Mouse (Mus musculus) kidney, postnatal 0 days (tissue): ENCODE results near the gene Myh9. TPM values are rescaled to one million over a fixed set of nuclear protein-coding genes. Genes with fewer than 3 reads are reported as not detected.

ENCODE experiments used
- ATAC-seq: fragments of 200-750 bp; cut with Nextera tagmentation; replicated peaks from 2 replicates; pipeline ENCODE4 v1.8.0; 2017; ENCODE audit warnings: low read depth, moderate number of reproducible peaks, moderate TSS enrichment, moderate library complexity; ENCODE audit not compliant: low FRiP score
- DNase-seq: peaks from one replicate; pipeline ENCODE4 v3.0.0-alpha.2; 2016; ENCODE audit warnings: low spot score
- H3K27ac ChIP-seq: fragments of 300-500 bp; sonication (generic); 2 replicates; pipeline ENCODE4 v1.5.1; 2014; ENCODE audit warnings: mild to moderate bottlenecking
- H3K27me3 ChIP-seq: fragments of 300-500 bp; sonication (generic); 2 replicates; pipeline ENCODE4 v1.6.1; 2014; ENCODE audit warnings: low read length, mixed read lengths; ENCODE audit not compliant: insufficient read depth
- H3K36me3 ChIP-seq: fragments of 300-500 bp; sonication (generic); 2 replicates; pipeline ENCODE4 v1.6.1; 2014; ENCODE audit warnings: low read length, mixed read lengths; ENCODE audit not compliant: insufficient read depth
- H3K4me1 ChIP-seq: fragments of 300-500 bp; sonication (generic); replicated peaks from 2 replicates; pipeline ENCODE4 v1.6.1; 2014; ENCODE audit warnings: antibody characterized with exemption, low read length, mixed read lengths; ENCODE audit not compliant: insufficient read depth
- H3K4me2 ChIP-seq: fragments of 300-500 bp; sonication (generic); 2 replicates; pipeline ENCODE4 v1.6.1; 2014; ENCODE audit warnings: mild to moderate bottlenecking, low read length, moderate library complexity, mixed read lengths
- H3K4me3 ChIP-seq: fragments of 300-500 bp; sonication (generic); replicated peaks from 2 replicates; pipeline ENCODE4 v1.5.1; 2014; ENCODE audit warnings: low read depth, low read length
- H3K9ac ChIP-seq: fragments of 300-500 bp; sonication (generic); 2 replicates; pipeline ENCODE4 v1.6.1; 2014; ENCODE audit warnings: low read depth, low read length
- H3K9me3 ChIP-seq: fragments of 300-500 bp; sonication (generic); replicated peaks from 2 replicates; pipeline ENCODE4 v1.6.1; 2016; ENCODE audit warnings: low read length, inconsistent platforms, mixed read lengths
- CTCF ChIP-seq: IDR thresholded peaks from 2 replicates; pipeline ENCODE4 v1.5.1; 2016; ENCODE audit warnings: antibody characterized with exemption, low read depth, mild to moderate bottlenecking, moderate library complexity
- WGBS: fragments of 180-500 bp; shearing (Covaris S2); extraction: QIAGEN DNeasy Blood & Tissue Kit; methylation state at CpG from one replicate; pipeline ENCODE4 v1.1.7; 2014; 5-methylcytosine and 5-hydroxymethylcytosine counted together
- polyA plus RNA-seq: library from polyadenylated mRNA; unstranded; fragments of >200 nt; fragmentation: Nextera tagmentation; extraction: Ambion mirVana; gene quantifications from 2 replicates; pipeline ENCODE4 v1.2.1, GENCODE M21; 2015

Myh9 gene
- polyA plus RNA-seq, 1 experiment from 2014 or later: 52.9 TPM

DNA sequence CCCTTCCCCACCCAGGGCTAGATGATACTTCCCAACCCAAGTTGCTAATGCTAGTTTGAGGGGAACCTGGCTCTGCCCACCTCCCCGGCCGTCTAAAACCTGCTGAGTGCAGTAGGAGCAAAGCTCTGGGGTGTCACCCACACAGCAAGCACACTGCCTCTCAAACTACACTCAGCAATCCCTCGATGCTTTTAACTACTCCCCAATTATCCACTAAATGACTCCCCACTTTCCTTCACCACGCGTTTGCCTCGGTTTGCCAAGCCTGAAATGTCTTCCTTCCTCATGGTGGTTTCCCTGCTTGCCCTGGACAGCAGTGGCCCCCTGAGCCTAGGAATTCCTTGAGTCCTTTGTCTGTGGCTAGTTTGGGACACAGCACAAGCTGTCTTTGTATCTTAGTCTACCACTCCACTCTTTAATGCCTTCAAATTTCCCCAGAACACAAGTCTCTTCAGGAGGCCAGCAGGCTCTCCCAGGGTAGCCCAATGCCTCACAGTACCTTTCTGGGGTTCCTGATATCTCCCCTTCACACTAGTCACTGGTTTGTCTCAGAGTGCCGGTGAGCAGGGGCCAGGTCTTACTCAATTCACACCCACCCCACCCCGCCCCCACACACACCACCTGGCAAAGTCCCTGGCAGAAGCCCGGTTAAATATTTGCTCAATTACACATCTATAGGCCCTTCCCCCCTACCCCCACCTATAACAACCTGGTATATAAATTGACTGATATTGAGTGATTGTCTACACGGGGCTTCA lies 2.3 kb downstream of the Myh9 start:
- Histone ChIP-seq H3K9ac (peak overlapping the region; percentile 96), H3K9me3 (no peaks in the 10 kb centered on the region), H3K4me2 (peak overlapping the region; percentile 96), H3K36me3 (no peaks in the 10 kb centered on the region), H3K27me3 (no peaks in the 10 kb centered on the region), H3K27ac (peak overlapping the region; percentile 97), H3K4me1 (peaks cover 44% of the 10 kb centered on the region), H3K4me3 (peak overlapping the region; percentile 99)
- ATAC-seq: no peak
- WGBS: 11% methylated on average over 10 of the region's 10 CpGs
- no peak for DNase-seq
- TF ChIP-seq CTCF: no peak

DNA sequence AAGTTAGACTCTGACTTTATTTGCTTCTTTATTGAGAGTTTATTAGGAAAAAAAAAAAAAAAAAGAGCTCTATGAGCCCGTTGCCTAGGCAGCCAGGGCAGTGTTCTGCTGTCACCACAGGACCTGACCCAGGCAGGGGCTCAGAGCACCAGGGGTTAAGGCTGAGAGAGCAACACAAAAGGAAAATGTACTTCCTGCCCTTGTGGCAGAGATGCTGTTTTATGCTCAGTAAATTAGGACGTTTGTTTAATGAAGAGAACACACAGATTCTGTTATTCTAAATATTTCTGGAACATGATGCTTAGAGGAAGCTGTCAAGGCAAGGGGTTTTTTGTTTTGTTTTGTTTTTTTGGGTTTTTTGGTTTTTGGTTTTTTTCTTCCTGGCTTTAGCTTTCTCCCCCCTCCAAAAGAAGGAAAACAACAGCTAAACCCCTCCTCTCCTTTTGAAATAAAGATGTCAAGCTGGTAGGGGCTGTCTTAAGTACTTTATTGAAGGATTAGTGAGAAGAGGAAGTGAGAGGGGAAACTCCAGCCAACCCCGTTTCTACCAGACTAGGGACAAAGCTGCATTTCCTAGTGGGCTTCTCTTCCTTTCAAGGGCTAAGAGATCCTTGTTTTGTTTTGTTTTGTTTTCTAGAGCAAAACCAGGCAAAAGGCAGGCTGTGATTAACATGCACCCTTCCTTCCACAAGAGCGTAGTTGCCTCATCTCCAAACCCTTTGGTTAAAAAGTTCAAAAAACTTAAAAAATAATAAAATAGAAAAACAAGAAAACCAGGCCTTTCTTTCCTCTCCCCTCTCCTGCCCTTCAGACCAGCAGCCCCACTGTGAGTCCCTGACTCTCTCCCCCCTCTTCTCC lies 3.2 kb downstream of the Myh9 start:
- Histone ChIP-seq H3K9me3 (no peaks in the 10 kb centered on the region), H3K27ac (peak overlapping the region; percentile 97), H3K4me3 (peak overlapping the region; percentile 99), H3K27me3 (no peaks in the 10 kb centered on the region), H3K36me3 (no peaks in the 10 kb centered on the region), H3K4me1 (peaks cover 52% of the 10 kb centered on the region), H3K4me2 (peak overlapping the region; percentile 96), H3K9ac (peak overlapping the region; percentile 96)
- peak; percentile 86 for DNase-seq
- no peak for ATAC-seq
- TF ChIP-seq CTCF: no peak
- 23% methylated on average over 4 of the region's 4 CpGs for WGBS

- Histone ChIP-seq H3K4me1 (peaks cover 61% of the 10 kb centered on the region), H3K9ac (no peak overlapping the region), H3K4me3 (no peak overlapping the region), H3K4me2 (peak overlapping the region; percentile 96), H3K27me3 (no peaks in the 10 kb centered on the region), H3K9me3 (no peaks in the 10 kb centered on the region), H3K27ac (peak overlapping the region; percentile 79), H3K36me3 (no peaks in the 10 kb centered on the region)
- no peak for ATAC-seq
- TF ChIP-seq CTCF: no peak
- no peak for DNase-seq
- WGBS: 51% methylated on average over 10 of the region's 10 CpGs
Observed at GRCm38 (mm10) chr15:77837444-77838117, 4.4 kb downstream of the Myh9 start.

DNA sequence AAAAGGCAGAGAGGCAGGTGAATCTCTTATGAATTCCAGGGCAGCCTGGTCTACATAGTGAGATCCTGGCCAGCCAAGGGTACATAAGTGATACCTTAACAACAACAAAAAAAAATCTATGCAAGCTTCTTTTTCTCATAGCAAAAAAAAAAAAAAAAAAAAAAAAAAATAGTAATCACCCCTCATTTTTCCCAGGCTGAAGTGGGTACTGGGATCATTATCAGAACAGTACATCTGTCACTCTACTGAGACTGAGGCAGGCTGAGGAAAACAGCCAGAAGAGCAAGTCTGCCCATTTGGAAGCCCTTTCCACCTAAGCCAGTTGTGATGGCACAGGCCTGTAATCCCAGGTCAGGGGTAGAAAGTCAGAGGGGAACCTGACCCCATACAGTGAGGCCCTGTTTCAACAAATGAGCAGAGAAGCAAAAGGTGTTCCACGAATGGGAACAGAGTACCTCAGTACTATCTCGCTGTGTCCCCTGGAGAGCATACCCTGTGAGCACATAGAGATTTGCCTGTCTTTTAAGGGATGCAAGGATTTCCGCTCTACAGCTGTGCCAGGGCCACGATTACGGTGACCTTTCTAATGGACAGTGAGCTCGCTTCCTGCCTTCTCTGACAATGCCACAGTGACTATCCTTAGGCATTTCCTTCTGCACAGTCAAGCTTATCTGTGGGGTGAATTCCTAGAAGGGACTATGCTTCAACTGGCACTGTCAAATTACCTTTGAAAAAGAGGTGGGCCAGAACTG lies 5.1 kb downstream of the Myh9 start:
- WGBS: 50% methylated on average over 6 of the region's 6 CpGs
- peak; percentile 64 for DNase-seq
- no peaks in the 10 kb centered on the region for H3K36me3 ChIP-seq
- peak overlapping the region; percentile 79 for H3K27ac ChIP-seq
- H3K4me2 ChIP-seq: peak overlapping the region; percentile 96; the same call in 1 of the 2 replicates
- no peaks in the 10 kb centered on the region for H3K27me3 ChIP-seq
- no peak overlapping the region for H3K9ac ChIP-seq
- no peak for TF ChIP-seq CTCF
- no peak for ATAC-seq
- no peak overlapping the region for H3K4me3 ChIP-seq
- peaks cover 61% of the 10 kb centered on the region for H3K4me1 ChIP-seq
- H3K9me3 ChIP-seq: no peaks in the 10 kb centered on the region

GRCm38 (mm10) chr15:77835930-77836653 lies 5.9 kb downstream of the Myh9 start:
- ATAC-seq (peak; percentile 78), DNase-seq (peak; percentile 74)
- WGBS: 23% methylated on average over 9 of the region's 9 CpGs
- peak overlapping the region; percentile 79 for H3K27ac ChIP-seq
- no peaks in the 10 kb centered on the region for H3K36me3 ChIP-seq
- peak; percentile 15; the same call in 1 of the 2 replicates for TF ChIP-seq CTCF
- H3K4me3 ChIP-seq: no peak overlapping the region
- H3K9ac ChIP-seq: 0 out of 2 replicates have a peak overlapping the region, but pooled peaks have one; percentile 35
- peaks cover 69% of the 10 kb centered on the region for H3K4me1 ChIP-seq
- H3K9me3 ChIP-seq: no peaks in the 10 kb centered on the region
- peak overlapping the region; percentile 35 for H3K4me2 ChIP-seq
- H3K27me3 ChIP-seq: no peaks in the 10 kb centered on the region
